Mouse (Mus musculus): ENCODE measurements at regions not wholly inside any gene's neighbourhood (a gene's known extent, or its start where the extent isn't known, plus 50 kb on each side); places are given as distances from the start of the nearest gene placed in this dataset.

DNA sequence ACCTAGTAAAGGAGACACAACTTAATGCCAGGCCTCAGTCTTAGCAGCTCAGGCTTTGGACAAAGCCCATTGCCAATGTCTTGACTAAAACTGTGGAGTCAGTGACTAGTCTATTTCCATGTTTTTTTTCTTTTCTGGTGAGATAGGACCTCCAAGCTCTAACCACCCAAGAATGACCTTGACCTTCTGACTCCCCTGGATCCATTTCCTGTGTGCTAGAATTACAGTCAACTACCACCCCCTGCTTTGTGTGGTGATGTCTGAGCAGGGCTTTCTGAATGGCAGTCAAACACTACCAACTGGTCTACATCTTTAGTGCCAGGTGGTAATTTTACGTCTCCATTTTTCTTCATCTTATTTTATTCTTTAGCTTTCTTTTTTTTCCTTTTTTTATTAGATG is 51.3 kb upstream of the Rnf138rt1 start:
- DNase-seq (ENCODE audit: low spot score in 2 of 2) = no peak

DNA sequence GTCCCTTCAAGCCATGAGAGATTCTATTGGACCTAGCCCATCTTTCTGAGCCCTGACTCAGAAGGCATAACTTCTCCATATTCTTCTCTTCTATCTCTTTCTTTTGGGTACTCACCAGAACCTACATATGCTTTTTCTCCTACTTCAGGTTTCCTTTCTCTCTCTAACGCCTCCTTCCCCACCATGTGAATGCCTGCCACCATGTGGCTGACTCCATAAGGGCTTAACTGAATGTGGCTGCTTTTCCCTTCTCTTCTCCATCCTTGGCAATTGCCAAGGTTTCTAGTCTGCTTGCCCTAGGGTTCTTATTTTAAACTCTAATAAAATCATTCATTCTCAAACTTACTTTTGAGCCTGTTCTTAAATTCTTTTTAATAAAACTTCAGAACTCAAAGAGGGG is 53.7 kb upstream of the Rnf138rt1 start:
- DNase-seq (ENCODE audit: low spot score in 2 of 2) = no peak

DNA sequence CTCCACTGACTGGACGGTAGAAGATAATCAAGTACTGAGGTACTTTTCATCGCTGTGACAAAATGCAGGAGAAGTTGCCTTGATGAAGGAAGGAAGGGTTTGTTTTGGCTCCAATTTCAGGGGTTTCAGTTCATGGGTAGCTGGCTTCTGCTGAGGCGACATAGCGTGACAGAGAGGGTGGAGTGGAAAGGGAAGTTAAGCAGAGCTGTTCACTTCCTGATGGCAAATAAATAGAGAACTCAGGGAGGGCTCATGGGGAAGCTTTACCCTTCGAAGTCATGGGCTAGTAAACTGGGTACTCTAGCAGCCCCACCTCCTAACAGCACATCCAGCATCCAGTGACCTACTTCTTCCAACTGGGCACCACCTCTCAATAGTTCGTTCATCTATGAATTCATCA is 61.2 kb upstream of the Rnf138rt1 start:
- DNase-seq (ENCODE audit: low spot score in 2 of 2) = peak; percentile 14 to 20

DNA sequence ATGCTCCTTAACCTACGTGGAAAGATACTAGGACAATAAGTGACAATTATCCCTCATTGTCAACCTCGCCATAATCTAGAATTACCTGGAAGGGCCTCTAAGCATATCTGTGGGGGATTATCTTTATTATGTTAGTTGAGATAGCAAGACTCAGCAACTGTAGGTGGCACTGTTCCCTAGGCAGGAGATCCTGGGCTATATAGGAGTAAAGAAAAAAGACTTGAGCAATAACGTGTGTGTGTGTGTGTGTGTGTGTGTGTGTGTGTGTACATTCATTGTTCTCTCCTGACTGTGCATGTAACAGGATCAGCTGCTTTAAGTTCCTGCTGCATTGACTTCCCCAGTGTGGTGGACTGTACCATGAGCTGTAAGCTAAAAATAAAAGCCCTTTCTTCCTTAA is 66.3 kb upstream of the Rnf138rt1 start:
- DNase-seq (ENCODE audit: low spot score in 2 of 2) = peak; percentile 3 to 22

DNA sequence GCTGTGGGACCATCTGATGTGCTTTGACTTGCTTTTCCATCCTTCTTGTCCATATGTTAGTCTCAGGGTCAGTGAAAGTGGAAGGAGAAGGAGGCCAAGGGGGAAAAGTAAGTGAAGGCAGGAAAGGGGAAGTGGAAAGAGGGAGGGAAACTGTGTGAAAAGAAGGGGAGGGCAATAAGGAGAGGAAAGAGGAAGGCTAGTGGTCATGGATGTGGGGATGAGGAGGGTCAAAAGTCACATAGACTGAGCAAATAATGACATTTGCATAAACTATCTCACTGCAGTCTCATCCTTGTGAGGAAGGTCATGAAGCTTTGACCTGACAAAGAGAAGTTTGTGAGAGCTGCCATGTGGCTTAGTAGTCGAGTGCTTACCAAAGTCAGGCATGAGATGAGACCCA is 63.4 kb upstream of the Ap1s2 start:
- no peak for DNase-seq (ENCODE audit: low spot score in 2 of 2)

DNA sequence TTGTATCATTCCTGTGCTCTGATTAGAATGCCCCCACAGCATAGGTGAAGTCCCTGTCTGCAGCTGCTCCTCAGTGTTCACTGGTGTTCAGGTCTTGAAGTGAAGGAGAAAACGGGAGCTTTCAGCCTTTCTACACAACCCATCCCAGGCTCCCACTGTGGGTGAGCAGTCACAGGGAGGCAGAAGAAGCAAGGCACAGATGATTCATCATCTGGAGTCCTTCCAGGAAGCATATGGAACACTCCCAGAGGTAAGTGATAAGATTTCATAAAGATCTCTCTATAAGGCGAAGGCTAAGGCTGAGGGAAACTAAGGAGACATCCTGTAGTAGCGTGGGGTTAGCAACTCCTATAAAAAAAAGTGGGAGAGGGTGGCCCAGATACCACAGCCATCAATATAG is 61.9 kb upstream of the Ap1s2 start:
- no peak for DNase-seq (ENCODE audit: low spot score in 2 of 2)

DNA sequence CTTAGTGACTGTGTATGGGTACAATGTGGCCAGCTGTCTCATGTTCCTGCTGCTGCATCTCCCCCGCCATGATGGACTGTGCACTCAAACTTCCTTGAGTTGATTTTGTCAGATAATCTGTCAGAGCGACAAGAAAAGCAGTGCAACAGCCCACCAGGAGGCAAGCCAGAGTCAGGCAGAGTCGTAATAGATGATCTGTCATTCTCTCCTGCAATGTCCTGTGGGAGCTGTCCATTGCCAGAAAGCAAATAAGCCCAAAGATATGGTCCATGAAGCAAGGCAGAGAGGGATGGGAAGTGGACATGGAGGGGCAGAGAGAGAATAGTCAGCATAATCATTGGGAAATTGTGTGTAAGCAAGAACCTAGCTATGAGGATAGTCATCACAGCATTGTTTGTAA is 61.2 kb upstream of the Ap1s2 start:
- no peak for DNase-seq (ENCODE audit: low spot score in 2 of 2)

DNA sequence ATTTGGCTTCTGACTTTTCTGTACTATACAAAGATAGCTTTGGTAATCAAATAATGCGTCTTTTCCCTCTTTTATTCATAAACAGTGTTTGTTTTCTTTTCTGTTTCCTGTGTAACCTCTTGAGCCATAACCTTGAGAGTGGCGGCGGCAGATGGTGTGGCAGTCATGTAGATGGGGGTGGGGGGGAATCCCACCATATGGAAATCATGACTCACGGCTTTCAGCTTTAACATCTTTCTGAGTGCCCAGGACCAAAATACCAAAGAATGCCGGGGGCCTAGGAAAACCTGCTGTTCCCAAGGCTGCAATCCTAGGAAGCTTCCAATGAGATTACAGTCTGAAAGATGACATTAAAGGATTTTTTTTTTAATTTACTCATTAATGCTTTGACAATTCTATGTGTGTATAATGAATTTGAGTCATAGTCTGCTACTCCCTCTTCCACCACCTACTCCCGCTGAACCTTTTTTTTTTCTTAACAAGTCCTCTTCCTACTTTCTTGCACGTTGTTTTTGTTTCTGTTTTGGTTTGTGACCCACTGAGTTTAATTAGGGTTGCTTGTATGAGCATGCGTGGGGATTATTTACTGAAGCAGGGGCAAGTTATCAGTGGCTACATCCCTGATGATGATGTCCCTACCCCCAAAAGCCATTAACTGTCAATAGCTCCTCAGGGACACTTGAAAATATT is 60.2 kb upstream of the Ap1s2 start:
- no peak for DNase-seq (ENCODE audit: low spot score in 2 of 2)

DNA sequence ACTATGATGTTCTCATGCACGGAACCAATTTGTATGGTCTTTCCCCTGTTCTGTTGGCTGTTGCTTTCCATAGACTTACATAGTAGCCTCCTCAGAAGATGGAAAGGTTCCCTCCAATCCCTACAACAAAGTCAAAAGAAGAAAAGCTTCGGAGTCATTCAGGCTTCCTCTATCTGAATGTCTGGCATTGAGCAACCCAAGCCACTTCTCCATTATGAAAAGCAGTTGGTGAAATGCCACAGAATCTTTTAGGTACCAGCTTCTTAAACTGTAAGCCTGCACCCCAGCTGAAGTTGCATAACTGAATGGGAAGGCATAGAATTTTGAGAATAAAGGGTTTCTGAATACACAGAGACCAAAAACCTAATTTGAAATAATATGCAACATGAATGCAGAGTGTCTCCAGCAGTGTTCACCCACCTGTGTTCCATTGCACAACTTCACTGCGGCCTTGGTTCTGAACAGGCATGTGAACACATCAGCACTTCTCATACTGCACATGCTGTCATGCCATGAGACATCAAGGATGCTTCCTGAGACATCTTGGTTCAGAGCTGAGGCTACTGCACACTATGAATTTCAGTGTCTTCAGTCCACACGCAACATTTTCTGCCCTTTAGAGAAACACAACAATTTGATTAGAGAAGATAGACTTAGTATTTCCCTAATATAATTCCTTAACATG is 57.8 kb upstream of the Ap1s2 start:
- no peak for DNase-seq (ENCODE audit: low spot score in 2 of 2)

DNA sequence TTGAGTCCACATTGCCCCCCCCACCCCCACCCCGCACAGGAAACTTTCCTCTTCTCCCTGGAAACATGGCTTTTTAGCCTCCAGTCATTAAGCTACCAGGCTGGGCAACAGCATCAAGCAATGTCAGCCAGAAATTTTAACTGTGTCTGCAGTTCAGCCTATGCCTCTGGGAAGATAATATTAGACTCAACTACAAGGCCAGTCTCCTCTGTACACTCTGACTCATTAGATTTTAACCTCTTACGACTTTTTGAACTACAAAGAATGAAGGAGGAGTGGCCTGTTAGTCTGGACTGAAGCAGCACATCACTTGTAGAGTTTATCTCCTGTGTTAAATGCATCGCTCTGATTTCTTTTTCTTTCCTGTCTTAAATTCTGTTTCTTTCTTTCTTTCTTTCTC is 50.3 kb upstream of the Ap1s2 start:
- DNase-seq (ENCODE audit: low spot score in 2 of 2) = no peak
